Mouse (Mus musculus): ENCODE results near the gene Snrpg.
"Not testable (repeated sequence)": the region's sequence is repeated elsewhere in the genome, so short reads cannot be mapped to it uniquely, and the experiment has no call there.

The Snrpg gene

GRCm38 (mm10) chr6:86368479-86368878 is 2.6 kb upstream of the Snrpg start:
- no peak for DNase-seq (ENCODE audit: low read depth)

- peak; percentile 50 for DNase-seq (ENCODE audit: low read depth)
These were observed 901 bp upstream of the Snrpg start for GRCm38 (mm10) chr6:86370093-86370713.

GRCm38 (mm10) chr6:86371340-86371911 is 322 bp downstream of the Snrpg start:
- DNase-seq (ENCODE audit: low read depth) = peak; percentile 93

GRCm38 (mm10) chr6:86371950-86372516 is 929 bp downstream of the Snrpg start:
- no peak for DNase-seq (ENCODE audit: low read depth)

- no peak for DNase-seq (ENCODE audit: low read depth)
These were observed 2.5 kb downstream of the Snrpg start for GRCm38 (mm10) chr6:86373556-86373955.

GRCm38 (mm10) chr6:86378341-86378740 is 7.2 kb downstream of the Snrpg start:
- no peak for DNase-seq (ENCODE audit: low read depth)

- not testable (repeated sequence) for DNase-seq (ENCODE audit: low read depth)
These were observed 9.0 kb downstream of the Snrpg start for GRCm38 (mm10) chr6:86380112-86380511.

- DNase-seq (ENCODE audit: low read depth) = no peak
These were observed 11.4 kb downstream of the Snrpg start for GRCm38 (mm10) chr6:86382551-86382950.

- no peak for DNase-seq (ENCODE audit: low read depth)
These were observed 12.3 kb downstream of the Snrpg start for GRCm38 (mm10) chr6:86383370-86383769.

- DNase-seq (ENCODE audit: low read depth) = no peak
These were observed 13.6 kb downstream of the Snrpg start for GRCm38 (mm10) chr6:86384692-86385091.

- no peak for DNase-seq (ENCODE audit: low read depth)
These were observed 14.4 kb downstream of the Snrpg start for GRCm38 (mm10) chr6:86385362-86386104.

- no peak for DNase-seq (ENCODE audit: low read depth)
These were observed 16.2 kb downstream of the Snrpg start for GRCm38 (mm10) chr6:86387313-86387712.

GRCm38 (mm10) chr6:86388461-86388860 is 17.4 kb downstream of the Snrpg start:
- DNase-seq (ENCODE audit: low read depth) = no peak

GRCm38 (mm10) chr6:86391326-86391725 is 20.2 kb downstream of the Snrpg start:
- no peak for DNase-seq (ENCODE audit: low read depth)

GRCm38 (mm10) chr6:86393187-86393586 is 22.1 kb downstream of the Snrpg start:
- DNase-seq (ENCODE audit: low read depth) = no peak

GRCm38 (mm10) chr6:86394078-86394720 is 23.1 kb downstream of the Snrpg start:
- no peak for DNase-seq (ENCODE audit: low read depth)

GRCm38 (mm10) chr6:86395021-86395420 is 23.9 kb downstream of the Snrpg start:
- DNase-seq (ENCODE audit: low read depth) = no peak

- DNase-seq (ENCODE audit: low read depth) = no peak
These were observed 24.9 kb downstream of the Snrpg start for GRCm38 (mm10) chr6:86395969-86396368.

- DNase-seq (ENCODE audit: low read depth) = peak; percentile 73
These were observed 25.6 kb downstream of the Snrpg start, which contains the start of gene Pcyox1 for GRCm38 (mm10) chr6:86396581-86397256. TSS of gene Pcyox1 (minus strand) at chr6:86397154.

- DNase-seq (ENCODE audit: low read depth) = no peak
These were observed 26.3 kb downstream of the Snrpg start for GRCm38 (mm10) chr6:86397257-86397980.

- no peak for DNase-seq (ENCODE audit: low read depth)
These were observed 27.9 kb downstream of the Snrpg start for GRCm38 (mm10) chr6:86398986-86399385.
